Mouse (Mus musculus): Measurements from ENCODE around the gene Tob2. TPM values are rescaled to one million over a fixed set of nuclear protein-coding genes. Genes with fewer than 3 reads are reported as not detected.

Tob2 gene
- total RNA-seq, 1 experiment from 2014 or later, result 27.1 TPM

GRCm38 (mm10) chr15:81802001-81802890 is 56.4 kb downstream of the Tob2 start, which contains the start of gene Tef:
Gene Tef, plus strand, starts transcription at chr15:81802421.
- peak; percentile 86 for ATAC-seq (replicated peaks; ENCODE audit: insufficient number of reproducible peaks, low FRiP score, low TSS enrichment, poor library complexity, severe bottlenecking)

GRCm38 (mm10) chr15:81800391-81800790 is 58.2 kb downstream of the Tob2 start:
- no peak for ATAC-seq (replicated peaks; ENCODE audit: insufficient number of reproducible peaks, low FRiP score, low TSS enrichment, poor library complexity, severe bottlenecking)

- ATAC-seq (replicated peaks; ENCODE audit: insufficient number of reproducible peaks, low FRiP score, low TSS enrichment, poor library complexity, severe bottlenecking), result no peak
Observed at GRCm38 (mm10) chr15:81798421-81798820, 60.2 kb downstream of the Tob2 start.

Other genes starting within 250 kb of the Tob2 start
- gene L3mbtl2, start 194.9 kb downstream of the Tob2 start, total RNA-seq (2017), result 13.0 to 31.2 TPM (median 13.7 TPM) in 3 replicates
- gene Chadl, start 161.5 kb downstream of the Tob2 start, total RNA-seq (2017), result 0.29 TPM in 1 of 3 replicates, not detected in the others
- 6.6 to 14.2 TPM (median 7.1 TPM) in 3 replicates for gene Zc3h7b, start 113.7 kb downstream of the Tob2 start, total RNA-seq (2017)
- 37.6 to 62.3 TPM (median 38.3 TPM) in 3 replicates for gene Rangap1, start 113.3 kb downstream of the Tob2 start, total RNA-seq (2017)
- gene Tef, start 56.4 kb downstream of the Tob2 start, total RNA-seq (2017), result 44.4 to 60.3 TPM (median 52.9 TPM) in 3 replicates
- 54.7 to 91.7 TPM (median 58.7 TPM) in 3 replicates for gene Phf5a, start 13.1 kb upstream of the Tob2 start, total RNA-seq (2017)
- gene Aco2, start 13.5 kb upstream of the Tob2 start, total RNA-seq (2017), result 103 to 166 TPM (median 150 TPM) in 3 replicates
- 7.9 to 13.7 TPM (median 8.1 TPM) in 3 replicates for gene Polr3h, start 67.4 kb upstream of the Tob2 start, total RNA-seq (2017)
- 0.19 TPM in 1 of 3 replicates, not detected in the others for gene Csdc2, start 78.0 kb upstream of the Tob2 start, total RNA-seq (2017)
- gene Pmm1, start 102.1 kb upstream of the Tob2 start, total RNA-seq (2017), result 6.8 to 24.4 TPM (median 11.1 TPM) in 3 replicates
- gene 1700029P11Rik, start 121.7 kb upstream of the Tob2 start, total RNA-seq (2017), result not detected in 3 replicates
- 37.3 to 62.6 TPM (median 61.9 TPM) in 3 replicates for gene Xrcc6, start 129.0 kb upstream of the Tob2 start, total RNA-seq (2017)
- 3.2 to 7.3 TPM (median 4.8 TPM) in 3 replicates for gene Desi1, start 175.1 kb upstream of the Tob2 start, total RNA-seq (2017)
- 111 to 112 TPM (median 112 TPM) in 3 replicates for gene Snu13, start 188.8 kb upstream of the Tob2 start, total RNA-seq (2017)
- gene 4930407I10Rik, start 200.4 kb upstream of the Tob2 start, total RNA-seq (2017), result not detected in 3 replicates
- not detected in 3 replicates for gene Mei1, start 211.2 kb upstream of the Tob2 start, total RNA-seq (2017)

All from monocyte, adult 5-6 weeks (primary cell).